Mouse (Mus musculus): ENCODE measurements around the gene Fam50b. TPM values are rescaled to one million over a fixed set of nuclear protein-coding genes. Genes with fewer than 3 reads are reported as not detected.

Fam50b gene
- polyA plus RNA-seq (2012; rRNA removed) = 0.28 and 0.61 TPM in 2 replicates

- DNase-seq (ENCODE audit: low read depth) = no peak
Measured at GRCm38 (mm10) chr13:34734686-34735085, at the start of gene Fam50b. TSS of gene Fam50b (plus strand) at chr13:34734850.

GRCm38 (mm10) chr13:34685008-34685765 lies 49.5 kb upstream of the Fam50b start:
- no peak for DNase-seq (ENCODE audit: low read depth)

GRCm38 (mm10) chr13:34691049-34691448 lies 43.6 kb upstream of the Fam50b start:
- DNase-seq (ENCODE audit: low read depth) = no peak

- no peak for DNase-seq (ENCODE audit: low read depth)
Measured at GRCm38 (mm10) chr13:34693111-34693510, 41.5 kb upstream of the Fam50b start.

GRCm38 (mm10) chr13:34696734-34697332 lies 37.8 kb upstream of the Fam50b start:
- DNase-seq (ENCODE audit: low read depth) = no peak

GRCm38 (mm10) chr13:34700091-34700490 lies 34.6 kb upstream of the Fam50b start:
- DNase-seq (ENCODE audit: low read depth) = no peak

- DNase-seq (ENCODE audit: low read depth) = no peak
Measured at GRCm38 (mm10) chr13:34700630-34701029, 34.0 kb upstream of the Fam50b start.

GRCm38 (mm10) chr13:34703301-34703700 lies 31.3 kb upstream of the Fam50b start:
- no peak for DNase-seq (ENCODE audit: low read depth)

- DNase-seq (ENCODE audit: low read depth) = no peak
Measured at GRCm38 (mm10) chr13:34703795-34704194, 30.9 kb upstream of the Fam50b start.

- DNase-seq (ENCODE audit: low read depth) = no peak
Measured at GRCm38 (mm10) chr13:34704835-34705234, 29.8 kb upstream of the Fam50b start.

GRCm38 (mm10) chr13:34708955-34709354 lies 25.7 kb upstream of the Fam50b start:
- peak; percentile 56 for DNase-seq (ENCODE audit: low read depth)

- DNase-seq (ENCODE audit: low read depth) = no peak
Measured at GRCm38 (mm10) chr13:34709566-34709965, 25.1 kb upstream of the Fam50b start.

GRCm38 (mm10) chr13:34711410-34711809 lies 23.2 kb upstream of the Fam50b start:
- DNase-seq (ENCODE audit: low read depth) = no peak

- no peak for DNase-seq (ENCODE audit: low read depth)
Measured at GRCm38 (mm10) chr13:34712881-34713280, 21.8 kb upstream of the Fam50b start.

- DNase-seq (ENCODE audit: low read depth) = no peak
Measured at GRCm38 (mm10) chr13:34715437-34715838, 19.2 kb upstream of the Fam50b start.

GRCm38 (mm10) chr13:34724831-34725592 lies 9.6 kb upstream of the Fam50b start:
- DNase-seq (ENCODE audit: low read depth) = no peak

- DNase-seq (ENCODE audit: low read depth) = no peak
Measured at GRCm38 (mm10) chr13:34725800-34726476, 8.7 kb upstream of the Fam50b start.

- DNase-seq (ENCODE audit: low read depth) = no peak
Measured at GRCm38 (mm10) chr13:34726477-34726805, 8.2 kb upstream of the Fam50b start.

GRCm38 (mm10) chr13:34727060-34727459 lies 7.6 kb upstream of the Fam50b start:
- no peak for DNase-seq (ENCODE audit: low read depth)

GRCm38 (mm10) chr13:34731551-34731950 lies 3.1 kb upstream of the Fam50b start:
- no peak for DNase-seq (ENCODE audit: low read depth)

- DNase-seq (ENCODE audit: low read depth) = no peak
Measured at GRCm38 (mm10) chr13:34733780-34734179, 870 bp upstream of the Fam50b start.
